Mouse (Mus musculus) heart, postnatal 4 days (tissue): ENCODE data around the gene Entpd7. TPM values are rescaled to one million over a fixed set of nuclear protein-coding genes. Genes with fewer than 3 reads are reported as not detected.

Experiments
- DNase-seq: peaks from one replicate; pipeline ENCODE4 v3.0.0; 2021
- total RNA-seq, 2 experiments: library from RNA; stranded (reverse); gene quantifications; 2 replicates each; pipeline ENCODE4 v1.2.3; 2021

Entpd7 gene
- total RNA-seq, 2 experiments from 2014 or later = 6.5 to 6.9 TPM

DNA sequence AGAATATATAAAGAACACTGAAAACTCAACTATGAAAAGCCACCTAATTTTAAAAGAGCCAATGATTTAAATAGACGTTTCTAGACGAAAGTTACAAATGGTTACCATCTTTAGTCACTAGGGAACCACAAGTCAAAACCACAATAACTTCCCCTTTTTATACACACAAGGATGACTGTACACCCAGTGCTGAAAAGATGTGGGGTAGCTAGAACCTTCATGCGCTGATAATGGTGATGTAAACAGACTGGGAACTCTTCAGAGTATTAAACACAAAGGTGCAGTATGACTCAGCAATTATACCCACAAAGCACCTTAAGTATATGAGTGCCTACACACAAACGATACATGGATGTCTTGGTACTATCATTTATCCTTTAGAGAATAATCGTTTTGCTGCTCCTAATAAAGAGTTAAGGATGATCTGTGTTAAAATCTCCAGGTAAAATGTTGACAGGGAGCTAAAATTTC lies 82.1 kb downstream of the Entpd7 start:
- DNase-seq = no peak

DNA sequence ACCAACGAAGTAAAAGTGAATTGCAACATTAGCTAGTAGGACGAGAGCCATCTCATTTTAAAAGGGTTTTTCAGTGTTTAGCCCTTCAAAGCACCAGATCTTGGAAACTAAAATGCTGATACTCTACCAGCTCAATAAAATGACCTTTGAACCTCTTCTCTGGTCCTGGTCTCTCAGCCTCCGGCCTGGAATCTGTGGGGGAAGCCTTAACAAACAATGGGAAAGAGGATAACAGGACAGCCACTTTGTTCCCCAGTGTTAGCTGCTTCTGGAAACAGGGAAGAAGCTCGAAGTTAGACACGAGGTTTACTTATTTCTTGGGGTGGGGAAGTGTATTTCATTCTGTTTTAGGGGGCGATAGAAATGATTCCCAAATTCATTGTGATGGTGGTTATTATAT lies 82.8 kb downstream of the Entpd7 start:
- no peak for DNase-seq

DNA sequence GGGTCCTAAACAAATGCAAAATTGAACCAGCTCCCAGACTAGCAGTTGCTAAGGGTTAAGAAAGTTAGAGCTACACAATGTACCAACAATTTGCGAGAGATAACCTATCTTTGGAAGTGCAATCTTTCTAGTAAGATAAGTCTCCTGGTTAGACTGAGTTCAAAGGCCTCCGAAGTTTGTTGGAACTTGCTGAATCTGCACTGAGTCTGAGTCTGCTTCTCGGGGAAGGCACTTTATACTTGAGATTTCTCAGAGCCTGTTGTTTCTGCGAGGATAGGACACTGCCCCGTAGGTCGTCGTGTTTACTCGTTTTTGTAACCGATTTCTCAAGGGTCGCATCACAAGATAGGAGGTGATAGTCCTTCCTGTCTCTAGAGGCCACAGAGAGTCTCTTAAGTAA lies 86.0 kb downstream of the Entpd7 start:
- DNase-seq = no peak

DNA sequence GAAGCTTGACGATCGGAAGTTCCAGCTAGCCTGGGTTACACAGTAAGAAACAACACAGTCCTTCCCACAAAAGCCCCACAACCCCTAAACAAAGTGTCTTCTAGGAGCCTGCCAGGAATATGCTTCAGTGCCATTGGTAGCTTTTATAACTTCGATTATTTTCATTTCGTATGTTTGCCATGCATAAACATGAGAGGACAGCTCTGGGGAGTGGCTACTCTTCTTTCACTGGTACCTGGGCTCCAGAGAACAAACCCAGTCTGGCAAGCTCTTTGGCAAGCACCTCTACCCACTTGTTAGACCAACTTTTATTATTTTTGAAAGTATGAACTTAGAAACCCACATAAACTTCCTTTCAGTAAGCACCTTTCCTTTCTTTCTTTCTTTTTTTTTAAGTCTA lies 87.1 kb downstream of the Entpd7 start:
- DNase-seq = no peak

DNA sequence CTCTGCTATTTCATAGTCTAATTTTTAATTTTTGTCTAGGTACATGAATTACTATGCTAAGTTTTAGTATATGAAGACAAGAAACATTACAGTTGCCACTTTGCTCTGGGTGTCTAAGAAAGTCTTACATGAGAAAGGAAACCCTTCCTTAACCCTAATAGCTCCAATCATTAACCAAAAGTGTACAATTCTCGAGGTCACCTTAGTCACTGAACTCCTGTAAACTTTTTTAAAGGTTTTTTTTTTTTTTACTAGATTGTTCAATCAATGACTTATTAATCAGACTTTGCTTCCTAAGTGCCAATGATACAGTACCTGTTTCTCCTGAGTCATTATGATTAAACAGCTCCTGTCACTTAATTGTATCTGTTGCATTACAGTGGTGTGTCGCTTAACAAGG lies 87.8 kb downstream of the Entpd7 start:
- no peak for DNase-seq

DNA sequence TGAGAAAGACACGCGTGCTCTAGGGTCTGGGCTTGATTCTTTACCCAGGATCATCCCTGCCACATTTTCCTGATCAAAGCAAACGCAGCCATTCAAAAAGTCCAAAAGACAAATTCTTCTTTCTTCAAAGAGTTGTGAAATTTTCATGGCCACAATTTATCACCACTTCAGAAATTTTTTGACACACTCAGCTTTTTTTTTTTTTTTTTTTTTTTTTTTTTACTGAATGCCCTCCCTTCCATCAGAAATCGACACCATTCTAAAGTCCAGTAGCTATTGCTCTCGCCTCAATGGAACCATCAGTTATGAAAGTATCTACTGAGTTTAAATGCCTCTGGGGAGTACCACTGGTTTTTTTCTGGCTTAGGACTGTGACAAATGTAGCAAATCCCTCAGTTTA lies 90.9 kb downstream of the Entpd7 start:
- DNase-seq = no peak

DNA sequence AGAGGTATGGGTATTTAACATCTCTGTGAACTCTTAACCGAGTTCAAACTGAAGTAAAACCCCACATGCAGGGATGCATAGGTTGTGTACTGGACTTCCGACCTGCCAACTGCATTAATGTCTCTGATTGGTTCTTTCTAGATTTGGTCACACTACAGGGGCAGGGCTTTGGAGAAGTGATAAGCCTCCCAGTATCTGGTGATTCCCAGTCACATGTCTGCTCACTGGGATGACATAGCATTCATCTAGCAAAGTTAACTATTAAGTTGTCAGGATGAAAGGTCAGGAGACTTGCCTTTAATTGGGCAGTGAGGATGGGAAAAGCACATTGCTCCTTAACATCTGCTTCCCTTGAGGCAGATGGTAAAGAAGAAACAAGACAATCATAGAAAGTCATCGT lies 92.5 kb downstream of the Entpd7 start, which contains the start of gene Abcc2:
Gene Abcc2 (plus strand): TSS at position 213 of the 400 bp plus-strand sequence.
- no peak for DNase-seq

Other genes starting within 250 kb of the Entpd7 start
- gene Cnnm1, start 249.2 kb upstream of the Entpd7 start, total RNA-seq = under 1 TPM; 0.10 to 0.11 TPM
- gene Got1, start 165.1 kb upstream of the Entpd7 start, total RNA-seq = 100 to 1,000 TPM; 341 to 353 TPM
- gene Nkx2-3, start 77.3 kb upstream of the Entpd7 start, total RNA-seq = not detected
- 10 to 100 TPM; 23.3 to 24.0 TPM for gene Slc25a28, start 14.8 kb upstream of the Entpd7 start, total RNA-seq
- gene Cutc, start 63.3 kb downstream of the Entpd7 start, total RNA-seq = 1 to 10 TPM; 8.2 to 8.3 TPM
- 10 to 100 TPM; 35.7 to 36.0 TPM for gene Cox15, start 63.3 kb downstream of the Entpd7 start, total RNA-seq
- gene Abcc2, start 92.5 kb downstream of the Entpd7 start, total RNA-seq = not detected